Mouse (Mus musculus) neutrophil, adult 5-6 weeks (primary cell): ENCODE measurements around the gene Olfr155. TPM values are rescaled to one million over a fixed set of nuclear protein-coding genes. Genes with fewer than 3 reads are reported as not detected.

Experiments used
- ATAC-seq: fragments of 151-379, 151-347 bp; 2 replicates; pipeline ENCODE4 v1.8.0; 2017; ENCODE audit warnings: mild to moderate bottlenecking, moderate TSS enrichment; ENCODE audit not compliant: insufficient number of reproducible peaks, poor library complexity, low FRiP score, severe bottlenecking; ENCODE audit errors: extremely low read depth
- total RNA-seq: library from RNA; stranded (forward); fragments of 200-1000 nt; gene quantifications from 2 replicates; pipeline ENCODE4 v1.2.3, GENCODE M21; 2017

The Olfr155 gene
- not detected in 2 replicates for total RNA-seq

- no peak for ATAC-seq
Observed at GRCm38 (mm10) chr4:43851265-43851664, at the start of gene Olfr155. TSS of gene Olfr155 (plus strand) at chr4:43851565.

DNA sequence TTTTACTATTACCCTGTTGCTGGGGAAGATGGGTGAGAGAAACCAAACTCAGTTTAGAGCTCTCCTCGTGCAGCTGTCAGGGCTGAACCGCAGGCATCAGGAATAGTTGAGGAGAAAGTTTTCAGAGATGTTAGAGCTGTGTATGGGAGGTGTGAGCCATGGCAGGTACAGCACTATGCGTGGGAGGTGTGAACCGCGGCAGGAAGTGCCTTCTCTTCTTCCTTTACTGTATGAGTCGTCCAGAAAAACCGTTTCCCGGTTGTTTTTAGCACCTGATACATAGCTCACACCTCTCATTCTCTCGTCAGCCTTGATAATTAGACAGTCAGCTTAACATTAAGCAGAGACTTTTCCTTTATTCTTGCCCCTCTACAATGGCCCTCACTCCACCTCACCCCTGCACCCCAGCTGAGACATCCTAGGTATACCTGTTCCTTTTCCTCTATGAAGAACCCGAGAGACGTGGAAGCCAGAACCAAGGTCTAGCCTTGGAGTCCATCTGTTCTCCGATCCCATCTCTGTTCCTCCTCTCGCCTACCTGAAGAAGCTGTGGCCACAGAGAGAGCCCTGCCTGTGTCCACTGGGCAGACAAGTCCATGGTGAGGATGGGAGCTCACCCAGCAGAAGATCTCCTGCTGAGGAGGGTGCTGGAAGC lies 28.3 kb upstream of the Olfr155 start:
- ATAC-seq = no peak

GRCm38 (mm10) chr4:43823845-43824337 lies 27.5 kb upstream of the Olfr155 start, which contains the start of gene Olfr156:
TSS of gene Olfr156 (minus strand) at chr4:43823895.
- ATAC-seq = no peak

DNA sequence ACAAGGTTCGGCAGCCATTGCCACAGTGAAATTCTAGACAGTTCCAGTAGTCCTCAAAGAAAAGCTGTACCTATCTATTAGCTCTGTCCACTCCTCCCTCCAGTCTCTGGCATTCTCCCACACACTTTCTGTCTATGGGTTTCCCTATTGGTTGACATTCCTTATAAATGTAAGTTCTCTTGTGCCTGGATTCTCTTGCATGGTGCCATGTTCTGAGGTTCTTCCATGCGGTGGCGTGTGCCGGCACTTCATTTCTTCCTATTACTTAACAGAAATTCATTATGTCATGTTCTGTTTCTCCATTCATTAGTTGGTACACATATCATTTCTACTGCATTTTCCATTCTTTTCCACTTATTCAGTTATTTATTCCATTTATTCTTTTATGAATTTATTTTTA lies 22.6 kb upstream of the Olfr155 start:
- ATAC-seq = no peak

GRCm38 (mm10) chr4:43832031-43832430 lies 19.3 kb upstream of the Olfr155 start:
- ATAC-seq = no peak

DNA sequence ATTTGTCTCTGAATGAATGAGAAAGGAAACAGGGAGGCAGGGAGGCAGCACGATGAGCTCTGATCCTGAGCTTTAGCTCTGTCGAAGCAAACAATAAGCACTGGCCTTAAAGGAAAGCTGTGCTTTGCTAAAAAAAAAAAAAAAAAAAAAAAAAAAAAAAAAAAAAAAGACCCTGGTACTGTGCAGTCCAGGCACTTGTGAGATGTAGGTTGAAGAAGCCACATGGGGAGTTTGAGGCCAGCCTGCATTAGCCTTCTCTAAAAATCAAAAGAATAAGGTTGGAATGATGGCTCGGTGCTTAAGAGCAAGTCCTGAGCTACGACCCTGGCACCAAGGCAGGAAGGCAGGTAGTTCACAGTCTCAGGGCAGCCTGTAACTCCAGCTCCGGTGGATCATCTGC lies 17.6 kb upstream of the Olfr155 start:
- ATAC-seq = no peak

DNA sequence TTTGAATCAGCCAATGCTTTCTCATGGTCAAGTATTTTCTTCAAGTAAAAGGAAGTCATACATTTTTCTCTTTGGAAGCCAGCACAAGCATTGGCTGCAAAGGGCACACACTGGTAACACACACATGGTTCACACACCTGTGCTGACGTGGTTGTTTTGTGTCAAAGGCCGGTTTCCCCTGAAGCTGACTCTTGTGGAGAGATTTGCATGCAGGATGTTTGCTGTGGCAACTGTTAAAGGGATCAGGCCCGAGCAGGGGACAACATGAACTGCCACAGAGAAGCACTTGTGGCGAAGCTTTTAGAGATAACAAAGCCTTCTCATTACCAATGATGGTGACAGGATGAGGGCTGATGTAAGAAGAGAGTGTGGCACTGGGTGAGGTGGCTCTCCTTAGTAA lies 16.6 kb upstream of the Olfr155 start:
- no peak for ATAC-seq

GRCm38 (mm10) chr4:43838326-43838725 lies 13.0 kb upstream of the Olfr155 start:
- no peak for ATAC-seq

GRCm38 (mm10) chr4:43840101-43840500 lies 11.3 kb upstream of the Olfr155 start, which contains the start of gene Olfr157:
TSS of gene Olfr157 (minus strand) at chr4:43840201.
- ATAC-seq = no peak

GRCm38 (mm10) chr4:43854101-43854500 lies 2.7 kb downstream of the Olfr155 start:
- ATAC-seq = no peak

DNA sequence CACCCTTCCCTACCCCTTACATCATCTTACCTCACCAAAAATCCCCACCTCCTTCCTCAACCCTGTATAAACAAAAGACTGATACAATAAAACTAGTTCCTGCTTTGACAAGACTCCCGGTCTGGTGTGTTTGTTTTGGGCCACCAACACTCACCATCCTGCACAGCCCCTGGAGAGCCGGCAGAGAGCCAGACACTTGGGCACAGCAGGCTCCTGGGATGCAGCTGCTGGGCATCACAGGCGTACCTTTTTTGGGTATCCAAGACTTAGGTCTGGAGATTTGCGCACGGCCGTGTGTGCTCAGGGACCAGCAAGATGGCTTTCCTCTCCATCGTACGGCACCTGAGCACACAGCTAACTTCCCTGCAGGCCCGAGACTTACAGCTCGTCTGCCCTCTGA lies 8.5 kb downstream of the Olfr155 start:
- ATAC-seq = no peak

DNA sequence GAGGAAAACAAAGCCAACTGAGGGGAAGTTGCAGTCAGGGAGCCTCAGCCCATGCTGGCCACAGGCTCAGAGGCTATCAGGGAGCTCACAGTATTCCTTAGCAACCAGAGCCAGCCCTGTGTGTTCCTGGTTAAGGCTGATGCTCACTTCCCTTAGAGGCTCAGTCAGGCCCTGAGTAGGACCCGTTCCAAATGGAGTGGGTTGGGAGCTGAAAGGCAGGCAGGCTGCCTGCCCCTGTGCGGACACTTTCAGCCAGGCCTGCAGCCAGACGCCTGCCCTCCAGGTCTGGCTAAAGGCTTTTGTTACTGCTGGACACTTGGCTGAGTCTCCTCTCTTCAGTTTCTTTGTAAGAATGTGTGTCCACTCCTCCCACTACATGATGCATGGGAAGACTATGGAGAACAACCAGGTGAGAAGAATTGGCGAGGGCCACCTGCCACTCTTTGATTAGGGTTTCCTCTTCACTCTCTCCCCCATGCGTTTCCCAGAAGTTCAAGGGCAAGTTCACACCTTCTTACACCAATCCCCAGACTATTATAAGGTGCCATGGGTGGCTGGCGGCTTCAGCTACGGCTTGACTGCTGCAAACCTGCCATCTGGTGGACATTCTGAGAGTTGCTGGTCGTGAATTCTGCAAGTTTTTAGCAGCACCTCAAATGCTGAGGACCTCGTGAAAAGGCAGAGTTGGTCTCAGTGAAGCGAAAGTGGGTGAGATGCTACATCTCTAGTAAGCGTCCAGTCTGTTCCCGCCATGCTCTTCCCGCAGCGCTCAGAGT lies 9.6 kb downstream of the Olfr155 start:
- ATAC-seq = 0 out of 2 replicates have a peak, but pooled peaks have one; percentile 30

DNA sequence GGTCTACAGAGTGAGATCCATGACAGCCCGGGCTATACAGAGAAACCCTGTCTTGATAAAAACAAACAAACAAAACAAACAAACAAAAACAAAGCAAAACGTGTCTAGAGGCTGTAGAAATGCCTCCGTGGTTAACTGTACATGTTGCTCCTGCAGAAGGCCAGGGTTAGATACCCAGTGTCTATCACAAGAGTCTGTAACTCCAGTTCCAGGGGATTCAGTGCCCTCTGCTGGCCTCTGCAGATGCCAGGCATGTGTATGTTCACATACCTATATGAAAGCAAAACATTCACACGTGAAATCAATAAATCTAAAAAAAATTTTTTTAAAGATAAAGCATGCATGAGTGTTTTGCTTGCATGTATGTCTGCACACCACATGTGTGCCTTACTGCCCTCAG lies 11.9 kb downstream of the Olfr155 start:
- ATAC-seq = no peak

DNA sequence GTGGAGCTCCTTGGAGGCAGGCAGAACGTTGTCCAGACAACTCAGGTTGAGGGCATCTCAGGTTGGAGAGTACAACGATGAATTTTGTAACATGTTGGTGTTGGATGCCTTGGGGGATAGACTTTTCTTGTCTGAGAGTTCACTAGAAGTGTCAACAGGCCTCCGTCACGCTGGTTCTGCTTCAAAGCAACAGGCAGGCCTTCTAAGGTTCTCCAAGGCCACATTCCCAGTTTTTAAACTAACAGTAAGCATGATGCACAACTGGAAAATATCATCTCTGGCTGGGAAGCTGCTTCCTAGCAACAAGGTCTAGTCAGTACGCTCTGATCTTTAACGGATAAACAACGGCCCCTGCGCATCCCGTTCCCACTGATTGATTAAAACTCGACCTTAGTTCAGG lies 18.5 kb downstream of the Olfr155 start:
- ATAC-seq = no peak

DNA sequence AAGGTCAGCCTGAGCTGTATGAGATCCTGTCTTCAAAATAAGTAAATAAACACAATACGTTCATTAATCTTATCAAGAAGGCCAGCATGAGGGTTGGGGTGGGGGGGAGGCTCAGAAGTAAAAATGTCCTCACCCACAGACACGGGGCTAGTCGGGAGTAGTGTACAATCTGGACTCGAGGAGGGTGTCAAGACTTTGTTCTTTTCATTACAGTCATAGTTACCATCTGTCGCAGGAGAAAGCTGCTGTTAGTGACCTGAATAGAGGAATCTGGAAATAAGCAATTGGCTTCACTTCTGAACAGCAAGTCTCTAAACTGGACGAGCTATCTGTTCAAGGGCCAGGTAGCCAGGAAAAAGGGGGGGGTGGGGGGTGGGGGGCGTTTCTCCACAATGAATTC lies 23.1 kb downstream of the Olfr155 start:
- ATAC-seq = no peak

- ATAC-seq = no peak
Observed at GRCm38 (mm10) chr4:43875160-43875918, 24.0 kb downstream of the Olfr155 start, which contains the start of gene Reck. TSS of gene Reck (plus strand) at chr4:43875530.

DNA sequence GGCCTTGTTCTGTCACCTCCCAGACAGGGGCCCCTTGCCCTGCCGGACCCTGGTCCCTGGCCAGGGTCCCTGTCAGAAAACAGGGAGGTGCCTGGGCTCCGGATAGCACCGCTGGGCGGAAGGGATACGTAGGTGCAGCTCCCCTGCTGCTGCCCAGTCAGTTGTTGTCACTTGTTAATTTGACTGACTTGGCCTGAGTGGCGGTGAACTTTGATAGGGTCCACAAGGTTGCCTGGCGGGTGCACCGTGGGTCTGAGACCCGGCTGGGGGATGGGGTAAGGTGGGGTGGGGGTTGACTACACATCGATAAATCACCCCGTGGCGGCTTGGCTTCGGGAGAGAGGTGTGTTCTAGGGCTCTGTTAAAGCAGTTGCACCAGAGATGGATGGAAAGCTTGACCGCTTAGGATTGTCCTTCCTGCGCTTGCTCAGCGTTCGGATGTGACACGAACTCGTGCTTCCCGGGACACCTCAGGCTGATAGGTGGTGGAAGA lies 24.6 kb downstream of the Olfr155 start:
- no peak for ATAC-seq

- no peak for ATAC-seq
Observed at GRCm38 (mm10) chr4:43877230-43877629, 25.9 kb downstream of the Olfr155 start.

- no peak for ATAC-seq
Observed at GRCm38 (mm10) chr4:43878121-43878776, 26.9 kb downstream of the Olfr155 start.
